Mouse (Mus musculus) forebrain, embryonic 10.5 days (tissue): ENCODE measurements around the gene Ndufs8. TPM values are rescaled to one million over a fixed set of nuclear protein-coding genes. Genes with fewer than 3 reads are reported as not detected.

ENCODE experiments used
- DNase-seq: peaks from one replicate; pipeline ENCODE4 v3.0.0-alpha.2; 2017; ENCODE audit warnings: low spot score; ENCODE audit errors: extremely low spot score
- H3K27ac ChIP-seq: fragments of 300-500 bp; sonication (generic); 2 replicates; pipeline ENCODE4 v1.5.1; 2016; ENCODE audit warnings: mild to moderate bottlenecking
- H3K27me3 ChIP-seq: fragments of 300-500 bp; sonication (generic); 2 replicates; pipeline ENCODE4 v1.6.1; 2016; ENCODE audit warnings: mild to moderate bottlenecking; ENCODE audit not compliant: poor library complexity, severe bottlenecking
- H3K36me3 ChIP-seq: fragments of 300-500 bp; sonication (generic); replicated peaks from 2 replicates; pipeline ENCODE4 v1.6.1; 2016; ENCODE audit warnings: mild to moderate bottlenecking, moderate library complexity
- H3K4me1 ChIP-seq: fragments of 300-500 bp; sonication (generic); 2 replicates; pipeline ENCODE4 v1.6.1; 2016
- H3K4me3 ChIP-seq: fragments of 300-500 bp; sonication (generic); 2 replicates; pipeline ENCODE4 v1.5.1; 2016; ENCODE audit warnings: mild to moderate bottlenecking, moderate library complexity
- H3K9me3 ChIP-seq: fragments of 300-500 bp; sonication (generic); 2 replicates; pipeline ENCODE4 v1.6.1; 2016; ENCODE audit warnings: mild to moderate bottlenecking, moderate library complexity
- WGBS: fragments of 180-500 bp; shearing (Covaris S2); methylation state at CpG from one replicate; pipeline ENCODE4 v1.1.7; 2016; 5-methylcytosine and 5-hydroxymethylcytosine counted together
- polyA plus RNA-seq: library from polyadenylated mRNA; unstranded; fragments of >200 nt; fragmentation: Nextera tagmentation; extraction: Ambion mirVana; gene quantifications from 2 replicates; pipeline ENCODE4 v1.2.1, GENCODE M21; 2016

Ndufs8 gene
- polyA plus RNA-seq, 1 experiment from 2014 or later, result 226 TPM

DNA sequence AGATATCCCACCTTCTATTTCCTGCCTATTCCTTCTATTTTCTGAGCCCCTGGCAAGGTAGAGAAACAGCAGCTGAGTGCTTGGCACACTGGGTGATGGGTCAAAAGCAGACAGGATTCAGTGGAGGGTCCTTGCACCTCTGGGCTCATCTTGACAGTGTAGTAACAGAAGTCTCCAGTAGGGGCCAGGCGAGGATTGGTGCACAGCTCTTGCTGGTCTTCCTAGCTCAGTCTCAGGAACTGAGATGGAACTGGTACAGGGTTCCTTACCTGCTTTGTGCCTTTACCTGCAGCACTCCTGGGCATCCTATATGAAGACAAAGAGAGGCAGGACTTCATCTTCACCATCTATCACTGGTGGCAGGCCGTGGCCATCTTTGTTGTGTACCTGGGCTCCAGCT lies 34.1 kb upstream of the Ndufs8 start:
- no peaks in the 10 kb centered on the region for H3K9me3 ChIP-seq
- H3K36me3 ChIP-seq, result no peaks in the 10 kb centered on the region
- WGBS, result 13% methylated on average over 2 of the region's 2 CpGs
- no peak overlapping the region for H3K27ac ChIP-seq
- H3K4me1 ChIP-seq, result peaks cover 8% of the 10 kb centered on the region
- peak; percentile 63 for DNase-seq
- H3K27me3 ChIP-seq, result peaks cover 25% of the 10 kb centered on the region
- no peak overlapping the region for H3K4me3 ChIP-seq

DNA sequence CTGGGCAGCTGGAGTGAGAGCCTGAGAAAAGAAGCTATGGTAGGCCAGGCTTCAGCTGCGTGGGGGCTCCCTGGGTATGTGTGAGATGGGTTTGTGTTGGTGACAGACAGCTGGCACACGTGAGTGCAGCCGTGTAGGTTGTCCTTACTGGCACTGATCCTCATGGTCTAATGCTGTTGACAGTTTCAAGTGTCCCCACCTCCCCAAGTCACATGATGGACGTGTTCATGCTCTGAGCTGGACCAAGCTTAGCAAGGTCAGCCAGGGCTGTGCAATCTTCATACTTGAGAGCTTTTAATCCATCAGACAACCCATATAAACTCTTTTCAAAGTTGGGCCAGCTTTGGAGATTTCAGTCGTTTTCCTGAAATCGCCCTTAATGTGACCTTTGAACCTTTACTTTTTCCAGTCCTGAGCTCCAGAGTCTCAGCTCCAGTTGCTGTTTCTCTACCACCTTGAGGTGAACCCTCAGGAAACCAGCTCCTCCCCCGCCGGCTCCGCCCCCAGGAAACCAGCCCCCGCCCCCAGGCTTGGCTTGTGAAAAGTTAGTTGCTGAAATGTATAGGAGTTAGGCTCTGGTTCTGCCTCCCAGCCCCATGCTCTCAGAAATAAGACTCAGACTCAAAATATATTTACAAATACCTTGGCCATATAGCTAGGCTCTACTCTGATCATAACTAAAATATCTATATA lies 33.4 kb upstream of the Ndufs8 start:
- peaks cover 25% of the 10 kb centered on the region for H3K27me3 ChIP-seq
- WGBS, result 35% methylated on average over 10 of the region's 10 CpGs
- H3K9me3 ChIP-seq, result no peaks in the 10 kb centered on the region
- H3K36me3 ChIP-seq, result no peaks in the 10 kb centered on the region
- peaks cover 8% of the 10 kb centered on the region for H3K4me1 ChIP-seq
- H3K27ac ChIP-seq, result no peak overlapping the region
- H3K4me3 ChIP-seq, result no peak overlapping the region
- DNase-seq, result no peak

DNA sequence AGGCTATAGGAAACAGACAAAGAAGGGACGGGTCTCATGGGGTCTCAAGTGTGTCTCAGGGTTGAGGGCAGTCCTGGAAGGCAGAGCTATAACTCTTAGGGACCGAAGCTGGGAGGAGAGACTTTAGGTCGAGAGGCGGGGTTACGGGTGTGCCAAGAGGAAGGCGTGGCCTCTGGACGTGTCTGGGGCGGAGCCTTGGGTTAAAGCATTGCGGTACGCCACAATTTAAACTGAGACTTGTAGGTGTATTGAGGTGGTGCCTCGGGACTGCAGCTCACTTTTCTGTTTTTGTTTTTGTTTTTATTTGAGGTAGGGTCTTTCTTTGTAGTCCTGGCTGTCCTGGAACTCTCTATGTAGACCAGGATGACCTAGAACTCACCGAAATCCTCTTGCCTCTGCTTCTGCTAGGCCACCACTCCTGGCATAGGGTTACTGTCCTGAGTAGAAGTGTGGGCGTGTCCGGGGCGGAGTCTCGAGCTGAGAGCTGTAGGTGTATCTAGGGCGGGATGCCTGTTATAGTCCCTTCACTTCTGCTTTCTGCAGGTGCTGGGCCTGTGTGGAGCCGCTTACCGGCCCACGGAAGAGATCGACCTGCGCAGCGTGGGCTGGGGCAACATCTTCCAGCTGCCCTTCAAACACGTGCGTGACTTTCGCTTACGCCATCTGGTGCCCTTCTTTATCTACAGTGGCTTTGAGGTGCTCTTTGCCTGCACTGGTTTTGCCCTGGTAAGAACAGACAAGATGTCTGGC lies 30.6 kb upstream of the Ndufs8 start:
- Histone ChIP-seq H3K36me3 (no peaks in the 10 kb centered on the region), H3K4me1 (peaks cover 8% of the 10 kb centered on the region), H3K9me3 (no peaks in the 10 kb centered on the region), H3K4me3 (no peak overlapping the region), H3K27me3 (peaks cover 25% of the 10 kb centered on the region), H3K27ac (no peak overlapping the region)
- no peak for DNase-seq
- WGBS, result 19% methylated on average over 27 of the region's 27 CpGs

DNA sequence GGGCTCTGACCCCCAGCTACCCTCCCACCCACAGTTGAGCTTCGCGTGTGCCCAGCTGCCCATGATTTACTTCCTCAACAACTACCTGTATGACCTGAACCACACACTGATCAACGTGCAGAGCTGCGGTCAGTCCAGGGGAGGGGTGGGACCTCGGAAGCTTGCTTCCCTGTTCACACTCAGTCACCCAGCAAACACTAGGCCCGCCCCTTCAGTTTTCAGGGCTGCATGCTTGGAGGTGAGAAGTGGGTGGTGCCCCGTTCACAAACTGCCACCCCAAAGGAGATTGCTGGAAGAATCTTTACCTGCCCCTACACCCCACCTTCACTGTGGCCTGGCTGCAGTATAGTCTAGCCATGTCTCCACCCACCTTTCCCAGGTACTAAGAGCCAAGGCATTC lies 29.7 kb upstream of the Ndufs8 start:
- 85% methylated on average over 7 of the region's 7 CpGs for WGBS
- Histone ChIP-seq H3K36me3 (no peaks in the 10 kb centered on the region), H3K4me3 (no peak overlapping the region), H3K27ac (no peak overlapping the region), H3K27me3 (peaks cover 25% of the 10 kb centered on the region), H3K9me3 (no peaks in the 10 kb centered on the region), H3K4me1 (peaks cover 8% of the 10 kb centered on the region)
- no peak for DNase-seq

DNA sequence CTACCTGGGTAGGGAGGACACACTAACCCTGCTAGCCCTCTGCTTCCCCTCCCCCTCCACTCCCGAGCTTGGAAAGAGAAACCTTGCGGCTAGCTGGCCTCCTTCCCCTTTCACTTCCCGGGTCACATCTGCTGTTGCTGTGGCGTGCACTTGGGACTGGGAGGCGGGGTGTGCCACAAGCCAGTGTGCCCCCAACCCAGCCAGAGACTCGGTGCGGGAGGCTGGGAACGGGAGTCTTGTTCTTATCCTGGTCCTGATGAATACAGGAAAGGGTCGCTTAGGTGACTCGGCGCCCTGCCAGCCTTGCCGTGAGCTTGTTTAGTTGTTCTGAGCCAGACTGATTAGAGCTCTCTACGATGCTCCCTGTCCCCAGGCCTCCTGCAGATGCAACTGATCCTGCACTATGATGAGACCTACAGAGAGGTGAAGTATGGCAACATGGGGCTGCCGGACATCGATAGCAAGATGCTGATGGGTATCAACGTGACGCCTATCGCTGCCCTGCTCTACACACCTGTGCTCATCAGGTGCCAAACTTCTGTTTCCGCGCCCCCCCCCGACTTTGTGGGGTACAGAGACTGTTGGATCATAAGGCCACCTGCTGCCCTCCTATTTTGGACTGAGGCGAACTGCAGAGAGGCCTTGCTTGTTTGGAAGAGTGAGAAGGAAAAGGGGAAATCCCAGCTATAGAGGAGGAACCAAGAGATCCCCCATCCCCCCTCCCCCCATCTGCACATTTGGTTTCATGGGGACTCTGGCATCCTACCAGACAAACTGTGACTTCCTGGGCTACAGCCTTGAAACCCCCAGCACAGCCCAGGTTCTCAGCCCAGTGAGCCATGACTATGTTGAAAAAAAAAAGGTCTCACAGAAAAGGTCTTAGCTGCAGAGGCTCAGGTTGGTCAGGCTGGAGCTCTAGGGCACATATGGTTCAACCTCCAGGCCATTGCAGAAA lies 23.6 kb upstream of the Ndufs8 start:
- H3K36me3 ChIP-seq, result no peaks in the 10 kb centered on the region
- no peak for DNase-seq
- peaks cover 17% of the 10 kb centered on the region for H3K4me1 ChIP-seq
- H3K27ac ChIP-seq, result peak overlapping the region; percentile 73
- peaks cover 35% of the 10 kb centered on the region for H3K27me3 ChIP-seq
- no peaks in the 10 kb centered on the region for H3K9me3 ChIP-seq
- WGBS, result 9% methylated on average over 22 of the region's 22 CpGs
- H3K4me3 ChIP-seq, result peak overlapping the region; percentile 58

DNA sequence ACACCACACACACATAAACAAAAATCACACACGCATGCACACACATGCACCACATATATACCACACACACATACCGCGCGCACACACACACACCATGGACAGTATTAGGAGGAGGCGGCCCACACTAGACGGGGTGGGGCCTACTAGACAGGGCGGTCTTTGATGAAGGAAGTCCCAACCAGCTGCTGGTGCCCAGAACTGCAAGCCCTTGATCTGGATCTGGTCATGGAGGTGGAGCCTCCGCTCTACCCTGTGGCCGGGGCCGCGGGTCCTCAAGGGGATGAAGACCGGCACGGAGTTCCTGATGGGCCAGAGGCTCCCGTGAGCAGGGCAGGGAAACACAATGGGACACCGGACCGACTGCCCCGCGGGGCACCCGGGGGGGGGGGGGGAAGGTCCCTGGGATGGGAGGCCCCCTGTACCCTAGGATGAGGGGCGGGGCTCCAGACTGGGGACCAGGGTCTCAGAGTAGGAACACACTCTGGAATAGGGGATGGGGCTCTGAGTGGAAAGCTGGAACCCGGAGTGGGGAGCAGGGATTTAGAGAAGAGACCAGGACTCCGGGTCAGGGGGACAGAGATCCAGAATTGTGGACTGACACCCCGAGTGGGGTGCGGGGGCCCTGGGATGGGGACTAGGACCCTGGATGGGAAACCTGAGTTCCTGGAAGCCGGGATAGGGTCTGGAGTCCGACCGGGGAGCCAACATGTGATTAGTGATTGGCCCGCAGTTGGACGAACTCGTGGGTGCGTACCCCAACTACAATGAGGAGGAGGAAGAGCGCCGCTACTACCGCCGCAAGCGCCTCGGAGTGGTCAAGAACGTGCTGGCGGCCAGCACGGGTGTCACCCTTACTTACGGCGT lies 22.7 kb upstream of the Ndufs8 start, which contains the start of gene Unc93b1:
Unc93b1 (plus strand) TSS at position 155 of the 864 bp plus-strand sequence.
- Histone ChIP-seq H3K9me3 (no peaks in the 10 kb centered on the region), H3K27me3 (peaks cover 35% of the 10 kb centered on the region), H3K36me3 (no peaks in the 10 kb centered on the region), H3K4me3 (peak within 1 kb of the TSS; percentile 58), H3K4me1 (peaks cover 22% of the 10 kb centered on the region), H3K27ac (peak within 1 kb of the TSS; percentile 73)
- 6% methylated on average over 42 of the region's 42 CpGs for WGBS
- peak; percentile 60 for DNase-seq

DNA sequence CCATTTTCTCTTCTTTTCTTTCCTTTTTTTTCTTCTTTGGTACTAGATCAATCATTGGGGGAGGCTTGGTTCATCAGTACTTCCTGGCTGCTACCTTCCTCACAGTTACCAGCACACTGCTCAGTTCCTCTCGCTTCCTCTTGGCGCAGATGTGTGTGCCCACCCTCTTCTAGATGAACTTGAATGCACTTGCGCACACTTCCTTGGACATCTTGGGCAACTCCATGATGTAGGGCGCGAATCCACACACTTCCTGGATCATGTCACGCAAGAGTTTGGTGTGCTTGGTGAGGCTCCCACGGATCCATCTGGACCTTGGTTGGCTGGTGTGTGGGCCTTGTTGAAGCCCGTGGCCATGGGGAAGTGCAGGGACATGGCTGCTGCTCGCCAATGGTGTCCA lies 19.1 kb upstream of the Ndufs8 start:
- no peaks in the 10 kb centered on the region for H3K9me3 ChIP-seq
- H3K36me3 ChIP-seq, result no peaks in the 10 kb centered on the region
- peaks cover 29% of the 10 kb centered on the region for H3K27me3 ChIP-seq
- H3K4me1 ChIP-seq, result peaks cover 34% of the 10 kb centered on the region
- DNase-seq, result no peak
- no peak overlapping the region for H3K27ac ChIP-seq
- no peak overlapping the region for H3K4me3 ChIP-seq
- 92% methylated on average over 9 of the region's 9 CpGs for WGBS

DNA sequence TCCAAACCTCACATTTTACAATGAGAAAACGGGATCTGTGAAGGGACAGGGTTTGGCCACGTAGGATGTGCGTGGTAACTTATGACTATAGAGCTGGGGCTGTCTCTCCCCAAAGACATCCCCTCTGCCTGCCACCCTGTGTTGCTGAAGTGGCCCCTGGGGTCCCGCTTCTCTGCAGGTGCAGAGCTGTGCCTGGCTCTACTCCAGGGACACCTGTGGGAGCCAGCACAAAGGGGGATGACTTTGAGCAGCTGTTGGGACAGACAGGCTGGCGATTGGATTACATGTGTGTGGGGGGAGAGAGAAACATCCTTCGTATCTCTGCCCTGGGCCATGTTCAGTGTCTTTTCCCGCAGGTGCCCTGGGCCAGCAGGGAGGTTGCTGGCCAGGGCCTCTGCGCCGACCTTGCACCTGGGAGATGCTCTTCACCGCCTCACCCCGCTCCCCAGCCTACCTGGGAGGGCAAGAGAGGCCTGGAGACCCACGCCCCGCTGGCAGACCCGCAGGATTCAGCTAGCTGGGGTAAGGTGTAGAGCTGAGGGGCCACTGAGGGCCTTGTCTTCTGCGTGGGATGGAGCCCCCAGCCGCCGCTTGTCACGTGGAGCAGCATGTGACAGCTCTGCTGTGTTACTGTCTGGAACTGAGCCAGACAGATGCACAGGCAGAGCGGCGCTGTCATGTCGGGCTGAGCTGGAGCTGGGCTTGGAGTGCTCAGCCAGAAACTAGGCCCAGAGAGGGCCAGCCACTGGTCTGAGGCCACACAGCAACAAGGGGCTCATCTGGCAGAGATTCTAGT lies 17.9 kb upstream of the Ndufs8 start:
- H3K27ac ChIP-seq, result no peak overlapping the region
- H3K36me3 ChIP-seq, result no peaks in the 10 kb centered on the region
- peaks cover 16% of the 10 kb centered on the region for H3K27me3 ChIP-seq
- peaks cover 26% of the 10 kb centered on the region for H3K4me1 ChIP-seq
- WGBS, result 77% methylated on average over 21 of the region's 21 CpGs
- no peak for DNase-seq
- no peak overlapping the region for H3K4me3 ChIP-seq
- no peaks in the 10 kb centered on the region for H3K9me3 ChIP-seq

DNA sequence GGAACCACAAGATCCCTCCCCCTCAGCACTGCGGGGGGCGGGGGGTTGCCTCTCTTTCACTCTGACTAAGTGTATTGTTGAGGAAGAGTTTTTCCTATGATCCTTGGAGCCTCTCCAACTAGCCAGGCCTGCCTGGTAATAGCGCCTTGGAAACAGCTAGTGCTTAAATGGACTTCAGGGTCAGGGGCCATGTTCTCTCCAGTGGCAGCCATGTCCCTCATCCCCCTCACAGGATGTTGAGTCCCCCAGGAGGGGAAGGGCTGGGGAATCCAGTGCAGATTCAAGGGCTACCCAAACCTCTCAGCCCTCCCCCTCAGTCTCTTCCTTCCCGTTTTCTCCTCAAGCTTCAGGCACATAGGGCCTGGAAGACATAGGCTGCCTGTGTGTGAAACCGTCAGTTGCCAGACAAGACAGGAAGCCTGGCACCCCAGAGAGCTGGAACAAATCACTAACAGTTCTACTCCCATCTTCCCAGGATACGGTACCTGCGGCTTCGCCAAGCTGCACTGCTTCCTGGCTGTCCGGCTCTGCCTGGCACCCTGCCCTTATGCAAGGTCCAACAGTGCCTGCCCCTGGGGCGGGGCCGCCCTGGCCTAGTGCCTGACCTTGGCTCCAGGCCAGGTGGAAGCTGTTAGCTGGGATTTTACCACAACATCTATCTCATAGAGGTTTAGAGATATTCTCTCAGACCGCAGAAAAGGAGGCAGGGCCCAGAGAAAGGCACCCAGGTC lies 16.8 kb upstream of the Ndufs8 start, which contains the start of gene Aldh3b1:
Aldh3b1 (minus strand) TSS at position 598 of the 731 bp plus-strand sequence.
- WGBS, result 72% methylated on average over 12 of the region's 12 CpGs
- no peaks in the 10 kb centered on the region for H3K9me3 ChIP-seq
- H3K27ac ChIP-seq, result peak within 1 kb of the TSS; percentile 57; the same call in 1 of the 2 replicates
- H3K4me1 ChIP-seq, result peaks cover 20% of the 10 kb centered on the region
- H3K36me3 ChIP-seq, result no peaks in the 10 kb centered on the region
- no peak within 1 kb of the TSS for H3K4me3 ChIP-seq
- DNase-seq, result no peak
- H3K27me3 ChIP-seq, result peaks cover 5% of the 10 kb centered on the region; the same call in 1 of the 2 replicates

DNA sequence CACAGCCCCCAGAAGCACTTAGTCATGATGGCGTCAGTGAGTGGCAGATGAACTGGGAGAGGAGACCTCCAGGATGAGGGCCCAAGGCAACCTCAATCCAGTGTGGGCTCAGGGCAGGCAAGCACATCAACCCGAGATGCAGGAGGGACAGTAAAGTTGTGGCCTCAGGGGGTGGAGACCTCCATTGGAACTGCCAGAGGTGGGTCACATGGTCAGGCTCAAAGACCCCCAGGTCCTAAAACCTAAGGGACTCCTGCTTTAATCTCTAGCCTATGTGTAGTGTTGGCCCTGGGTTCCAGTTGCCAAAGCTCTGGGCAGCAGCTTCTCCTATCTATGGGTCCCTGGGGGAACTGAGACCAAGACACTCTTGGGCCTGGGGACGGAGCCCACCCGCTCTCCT lies 16.2 kb upstream of the Ndufs8 start:
- no peaks in the 10 kb centered on the region for H3K36me3 ChIP-seq
- 83% methylated on average over 4 of the region's 4 CpGs for WGBS
- DNase-seq, result no peak
- 0 out of 2 replicates have a peak, but pooled peaks cover 2% of the 10 kb centered on the region for H3K27me3 ChIP-seq
- 0 out of 2 replicates have a peak overlapping the region, but pooled peaks have one; percentile 57 for H3K27ac ChIP-seq
- peaks cover 25% of the 10 kb centered on the region for H3K4me1 ChIP-seq
- no peak overlapping the region for H3K4me3 ChIP-seq
- no peaks in the 10 kb centered on the region for H3K9me3 ChIP-seq

DNA sequence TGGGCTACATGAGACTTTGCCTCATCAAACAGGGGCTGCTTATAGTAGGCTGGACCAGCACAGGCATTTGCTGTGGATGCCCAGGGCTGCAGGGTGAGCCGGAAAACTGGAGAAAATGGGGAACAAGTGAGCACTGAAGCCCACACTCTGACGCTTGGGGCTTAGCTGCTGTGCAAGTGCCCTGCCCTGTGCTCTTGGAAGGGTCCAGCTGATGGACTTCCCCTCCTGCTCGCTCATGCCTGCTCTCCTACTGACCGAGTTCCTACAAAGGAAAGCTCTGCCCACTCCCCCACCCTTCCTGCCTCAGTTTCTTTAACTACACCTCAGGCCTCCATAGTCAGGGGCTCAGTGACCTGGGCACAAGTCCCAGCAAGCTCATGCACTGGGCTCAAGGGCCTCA lies 15.4 kb upstream of the Ndufs8 start:
- Histone ChIP-seq H3K4me1 (peaks cover 33% of the 10 kb centered on the region), H3K27ac (no peak overlapping the region), H3K27me3 (no peaks in the 10 kb centered on the region), H3K9me3 (no peaks in the 10 kb centered on the region), H3K4me3 (no peak overlapping the region), H3K36me3 (no peaks in the 10 kb centered on the region)
- no peak for DNase-seq
- 94% methylated on average over 4 of the region's 4 CpGs for WGBS
